Comparison of ENCODE assay signal across 10 mouse cellular contexts in the genomic region with DNA sequence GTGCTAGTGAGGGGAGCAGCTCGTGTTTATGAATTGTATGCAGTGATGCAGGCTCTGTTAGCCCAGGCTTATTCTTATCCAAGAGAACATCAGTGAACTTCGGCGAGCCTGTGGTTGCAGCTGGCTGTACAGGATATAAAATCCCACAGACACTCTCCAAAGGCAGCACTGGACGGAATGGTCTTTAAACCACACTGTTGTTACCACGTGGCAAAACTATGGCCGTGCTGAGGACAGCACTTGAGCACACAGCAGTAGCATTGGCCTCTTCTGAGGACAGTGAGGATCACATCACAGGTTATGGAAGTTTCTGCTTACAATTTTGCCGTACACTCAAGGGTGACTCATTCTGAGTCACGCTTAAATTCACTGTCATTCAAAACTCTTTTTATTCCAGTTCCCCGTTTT. TPM values are rescaled to one million over a fixed set of nuclear protein-coding genes. Genes with fewer than 3 reads are reported as not detected.
DNase-seq lines count a peak whose midpoint lies in the region; ATAC-seq and TF ChIP-seq lines count a peak whose summit lies in the region.
"Had no signal": no experiment of that assay in that cellular context is flagged by ENCODE, and none has a peak within 500 bp of the region (broad histone marks: within the 10 kb centered on the region; RNA-seq: fewer than 3 reads in every experiment).

No protein-coding gene starts in this region.

- peak overlapping the region; percentile 26 for H3K27ac ChIP-seq in limb, embryonic 12.5 days
- no peak overlapping the region for H3K27ac ChIP-seq in limb, embryonic 10.5 days
- no peak overlapping the region for H3K27ac ChIP-seq in heart, adult 2 months

- no peak overlapping the region for H3K4me3 ChIP-seq in limb, embryonic 12.5 days (replicated peaks)
- H3K4me3 ChIP-seq in limb, embryonic 10.5 days = no peak overlapping the region
- no peak overlapping the region for H3K4me3 ChIP-seq in heart, adult 2 months

- 69% methylated on average over 9 of the region's 9 CpGs for WGBS in limb, embryonic 12.5 days
- 84% methylated on average over 9 of the region's 9 CpGs for WGBS in limb, embryonic 10.5 days
- 51% methylated on average over 9 of the region's 9 CpGs for WGBS in heart, adult 2 months

- H3K9ac ChIP-seq in limb, embryonic 12.5 days (replicated peaks) = no peak overlapping the region
- H3K9ac ChIP-seq in heart, adult 2 months (ENCODE audit: low read depth, low read length) = no peak overlapping the region

- ATAC-seq in limb, embryonic 12.5 days (ENCODE audit: insufficient number of reproducible peaks, insufficient read depth, low FRiP score, low TSS enrichment, low read depth) = no peak
- ATAC-seq in granulocyte monocyte progenitor cell, adult 5-6 weeks (replicated peaks; ENCODE audit: poor library complexity, severe bottlenecking) = peak; percentile 72
- peak; percentile 83 for ATAC-seq in megakaryocyte-erythroid progenitor cell, adult 5-6 weeks (replicated peaks; ENCODE audit: low FRiP score, low TSS enrichment, poor library complexity, severe bottlenecking)

- DNase-seq in limb, embryonic 10.5 days (ENCODE audit: low spot score) = no peak
- peak; percentile 85 for DNase-seq in NIH3T3 (ENCODE audit: low read depth)
- no peak for DNase-seq in heart, adult 2 months
- no peak for DNase-seq in heart, adult 8-10 months (ENCODE audit: low spot score)
- no peak for DNase-seq in layer of hippocampus, adult 11-12 months (ENCODE audit: low spot score)
- DNase-seq: heart, postnatal 10 days; retina, postnatal 1 day had no signal

- peak overlapping the region; percentile 13; the same call in 1 of the 2 replicates for H3K4me2 ChIP-seq in limb, embryonic 12.5 days

- peaks cover 54% of the 10 kb centered on the region for H3K4me1 ChIP-seq in limb, embryonic 12.5 days (replicated peaks)
- H3K4me1 ChIP-seq in limb, embryonic 10.5 days = peaks cover 17% of the 10 kb centered on the region
- H3K4me1 ChIP-seq in heart, adult 2 months (ENCODE audit: control insufficient read depth, insufficient read depth, low read length) = no peaks in the 10 kb centered on the region; the same call in 1 of the 2 replicates

- H3K9me3 ChIP-seq in limb, embryonic 12.5 days = no peaks in the 10 kb centered on the region
- H3K9me3 ChIP-seq in limb, embryonic 10.5 days (replicated peaks) = no peaks in the 10 kb centered on the region

- intact Hi-C loops in heart, adult 2 months (cut with DNase I) = no loop called here

- H3K27me3 ChIP-seq in limb, embryonic 12.5 days = no peaks in the 10 kb centered on the region
- H3K27me3 ChIP-seq in limb, embryonic 10.5 days (ENCODE audit: low read depth, poor library complexity, severe bottlenecking) = no peaks in the 10 kb centered on the region
- H3K27me3 ChIP-seq in heart, adult 2 months (ENCODE audit: control insufficient read depth, insufficient read depth, low read length) = no peaks in the 10 kb centered on the region

- no peak for TF ChIP-seq CTCF in heart, adult 2 months (IDR thresholded peaks at IDR 0.05)

- H3K36me3 ChIP-seq in limb, embryonic 12.5 days = no peaks in the 10 kb centered on the region
- no peaks in the 10 kb centered on the region for H3K36me3 ChIP-seq in limb, embryonic 10.5 days
- no peaks in the 10 kb centered on the region for H3K36me3 ChIP-seq in heart, adult 2 months (ENCODE audit: control insufficient read depth, insufficient read depth, low read length)

- no peak for TF ChIP-seq EP300 in heart, adult 2 months (IDR thresholded peaks at IDR 0.05; ENCODE audit: insufficient read depth, low read depth, low read length)

- no peaks in the 10 kb centered on the region; the same call in 1 of the 2 replicates for H3K79me2 ChIP-seq in heart, adult 2 months (replicated peaks; ENCODE audit: control insufficient read depth, insufficient read depth, low read length)

- no peak for TF ChIP-seq POLR2A in heart, adult 2 months (IDR thresholded peaks at IDR 0.05; ENCODE audit: insufficient read depth, low read depth, low read length)

RNA-seq across cellular contexts. Expression of gene Usp6nl, which starts 44.1 kb away (rescaled TPM):
- polyA plus RNA-seq in limb, embryonic 12.5 days (2016; fragmentation: Nextera tagmentation; extraction: Ambion mirVana) = 16.1 and 17.3 TPM in 2 replicates
- polyA plus RNA-seq in limb, embryonic 10.5 days (2016; fragmentation: Nextera tagmentation; extraction: Ambion mirVana) = 11.8 and 12.8 TPM in 2 replicates
- 8.3 and 15.5 TPM in 2 replicates for total RNA-seq in granulocyte monocyte progenitor cell, adult 5-6 weeks (2014; fragmentation: Nextera tagmentation)
- 9.7 and 10.4 TPM in 2 replicates for total RNA-seq in granulocyte monocyte progenitor cell, adult 5-6 weeks (2017)
- total RNA-seq in megakaryocyte-erythroid progenitor cell, adult 5-6 weeks (2014; fragmentation: Nextera tagmentation) = 38.6 and 43.4 TPM in 2 replicates
- 31.8 and 53.7 TPM in 2 replicates for total RNA-seq in megakaryocyte-erythroid progenitor cell, adult 5-6 weeks (2017)
- 1 to 10 TPM; 6.5 to 6.6 TPM for total RNA-seq in heart, adult 2 months (2021)
- polyA plus RNA-seq in heart, adult 2 months (2012; rRNA removed) = 2.0 and 2.8 TPM in 2 replicates
- total RNA-seq in heart, adult 8-10 months (2022) = 1 to 10 TPM; 5.1 to 6.8 (median 5.5) TPM
